Mouse (Mus musculus) frontal cortex, postnatal 14 days (tissue): Measurements from ENCODE around the gene Gm17087.

Experiments used
- DNase-seq, 2 experiments: peaks; one replicate each; pipeline ENCODE4 v3.0.0; 2022; ENCODE audit warnings: low spot score in 2 of 2

The Gm17087 gene

DNA sequence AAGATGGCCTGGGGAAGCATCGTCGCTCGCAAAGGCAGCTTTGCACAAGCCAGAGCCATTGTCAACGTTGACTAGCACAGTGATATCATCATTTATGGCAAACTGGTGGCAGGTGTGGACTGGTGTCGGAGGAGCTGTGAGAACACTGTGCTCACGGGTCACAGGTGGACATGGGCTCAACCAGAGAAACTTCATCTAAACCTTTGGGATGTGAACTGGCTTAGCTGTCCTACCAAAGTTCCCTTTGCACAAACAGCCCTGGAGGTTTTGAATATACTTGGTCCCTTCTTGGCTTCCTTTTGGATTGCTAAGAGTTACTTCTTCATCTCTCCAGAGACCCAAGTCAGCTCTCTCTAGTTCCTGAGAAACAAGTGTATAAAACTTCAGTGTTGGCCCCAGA lies at the start of gene Gm17087:
Gm17087 (minus strand) TSS at position 101 of the 400 bp plus-strand sequence.
- no peak for DNase-seq

DNA sequence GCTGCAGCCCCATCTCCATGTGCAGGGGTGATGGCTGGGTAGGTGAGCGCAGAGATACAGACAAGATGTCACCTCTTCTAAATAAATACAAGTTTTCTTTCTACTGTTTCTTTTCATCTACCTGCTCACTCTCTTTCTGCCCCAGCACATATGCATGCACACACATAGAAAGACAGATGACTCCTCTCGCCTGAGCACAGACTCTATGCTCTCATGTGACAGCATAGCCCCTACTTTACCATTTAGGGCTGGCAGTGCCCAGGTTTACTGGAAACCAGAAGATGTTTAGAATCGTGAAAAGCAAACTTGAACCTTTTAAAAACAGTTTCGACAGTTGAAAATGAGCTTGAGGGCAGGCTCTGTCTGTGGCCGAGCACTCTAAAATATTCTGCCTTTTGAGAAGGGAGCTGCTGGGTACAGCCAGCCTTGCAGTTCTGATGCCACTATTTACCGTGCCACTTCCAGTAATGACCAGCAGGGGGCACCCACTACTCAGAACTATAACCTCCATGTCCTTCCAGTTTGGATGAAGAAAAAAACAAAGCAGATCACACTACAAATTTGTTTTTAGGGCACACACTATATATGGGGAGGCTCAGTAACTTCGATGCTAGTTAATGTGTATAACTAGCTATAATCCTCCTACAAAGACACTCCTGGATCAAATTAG lies 47.3 kb upstream of the Gm17087 start:
- DNase-seq = peak; percentile 72 to 89

DNA sequence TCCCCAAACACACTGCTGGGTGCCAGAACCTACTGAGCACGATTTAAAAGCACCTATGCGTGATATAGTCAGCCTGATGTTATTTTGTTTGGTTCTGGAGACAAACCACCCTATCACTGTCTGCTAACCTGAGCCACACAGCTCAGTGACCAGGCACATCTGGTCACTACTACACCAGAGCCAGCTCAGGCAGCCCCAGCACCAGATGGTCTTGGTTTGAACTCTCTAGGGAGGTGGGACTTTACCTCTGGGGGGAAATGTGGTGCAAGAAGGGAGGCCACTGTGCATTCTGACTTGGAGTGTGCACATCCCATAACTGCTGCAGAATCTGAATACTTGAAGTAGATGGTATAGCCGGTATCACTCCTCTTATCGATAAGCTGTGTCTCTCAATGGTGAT lies 45.2 kb upstream of the Gm17087 start:
- DNase-seq = no peak

DNA sequence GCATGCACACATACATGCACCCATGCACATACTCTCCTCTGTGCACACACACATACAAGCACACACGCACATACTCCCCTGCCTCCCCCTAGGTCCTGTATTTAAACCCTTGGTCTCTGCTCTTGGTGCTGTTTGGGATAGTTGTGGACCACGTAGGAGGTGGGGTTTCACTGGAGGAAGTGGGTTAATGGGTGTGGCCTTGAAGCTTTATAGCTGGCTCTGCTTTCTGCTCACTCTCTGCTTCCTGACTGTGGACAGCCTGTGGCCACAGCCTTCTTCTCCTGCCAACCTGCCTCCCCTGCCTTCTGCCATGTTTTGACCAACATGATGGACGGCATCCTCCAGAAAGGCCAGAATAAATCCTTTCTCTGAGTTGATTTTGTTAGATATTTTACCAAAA lies 39.9 kb upstream of the Gm17087 start:
- DNase-seq = no peak

DNA sequence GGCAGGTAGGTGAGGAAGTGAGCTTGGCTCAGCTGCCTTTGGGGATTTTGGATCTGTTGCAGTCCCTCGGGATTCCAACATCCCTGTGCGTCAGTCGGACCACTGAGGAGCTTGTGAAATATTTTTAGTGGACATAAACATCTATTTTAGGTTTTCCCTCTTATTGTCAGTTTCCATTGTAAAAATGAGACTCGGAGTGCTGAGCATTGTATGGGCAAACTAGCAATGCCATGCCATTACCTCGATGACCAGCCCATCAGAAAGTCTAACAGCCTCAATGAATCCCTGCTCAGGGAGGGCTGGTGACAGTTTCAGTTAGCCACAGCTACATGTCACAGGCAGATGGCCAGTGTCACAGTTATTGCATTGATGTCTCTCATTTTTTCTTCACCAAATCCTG lies 39.2 kb upstream of the Gm17087 start:
- DNase-seq = no peak

DNA sequence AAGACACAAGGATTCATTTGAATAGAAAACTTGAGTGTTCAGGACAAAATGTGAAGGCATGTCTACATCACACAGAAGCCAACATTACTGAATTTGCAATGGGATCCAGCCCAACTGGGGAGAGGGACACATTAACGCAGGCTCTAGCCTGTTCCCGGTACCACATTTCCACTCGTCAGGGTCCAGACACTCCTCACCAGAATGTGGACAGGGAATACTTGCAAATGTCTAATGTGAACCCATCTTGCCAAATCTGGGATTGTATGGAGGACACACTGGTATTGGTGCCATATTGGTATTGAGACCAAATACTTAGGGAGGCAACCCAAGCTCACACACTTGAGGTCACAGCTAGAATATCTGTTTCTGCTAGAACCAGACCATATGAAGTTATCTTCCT lies 36.2 kb upstream of the Gm17087 start:
- DNase-seq = no peak

DNA sequence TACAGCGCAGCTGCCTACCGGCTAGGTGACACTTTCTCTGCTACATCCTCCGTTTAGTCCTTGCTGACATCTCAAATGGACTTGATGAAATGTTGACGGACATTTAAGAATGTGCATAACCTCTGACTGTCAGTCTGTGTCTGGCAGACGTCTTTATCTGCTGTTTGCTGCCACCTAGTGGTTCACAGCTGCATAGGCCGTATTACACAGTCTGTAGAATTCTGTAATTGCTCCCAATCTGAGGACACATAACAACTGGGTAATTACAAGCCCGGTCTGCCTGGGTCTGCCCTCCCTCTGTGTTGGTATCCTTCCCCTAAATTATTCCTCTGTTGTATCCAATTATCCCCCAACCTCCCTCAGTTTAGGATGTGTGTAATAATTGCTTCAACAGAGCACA lies 31.0 kb upstream of the Gm17087 start:
- peak; percentile 49 to 70 for DNase-seq

DNA sequence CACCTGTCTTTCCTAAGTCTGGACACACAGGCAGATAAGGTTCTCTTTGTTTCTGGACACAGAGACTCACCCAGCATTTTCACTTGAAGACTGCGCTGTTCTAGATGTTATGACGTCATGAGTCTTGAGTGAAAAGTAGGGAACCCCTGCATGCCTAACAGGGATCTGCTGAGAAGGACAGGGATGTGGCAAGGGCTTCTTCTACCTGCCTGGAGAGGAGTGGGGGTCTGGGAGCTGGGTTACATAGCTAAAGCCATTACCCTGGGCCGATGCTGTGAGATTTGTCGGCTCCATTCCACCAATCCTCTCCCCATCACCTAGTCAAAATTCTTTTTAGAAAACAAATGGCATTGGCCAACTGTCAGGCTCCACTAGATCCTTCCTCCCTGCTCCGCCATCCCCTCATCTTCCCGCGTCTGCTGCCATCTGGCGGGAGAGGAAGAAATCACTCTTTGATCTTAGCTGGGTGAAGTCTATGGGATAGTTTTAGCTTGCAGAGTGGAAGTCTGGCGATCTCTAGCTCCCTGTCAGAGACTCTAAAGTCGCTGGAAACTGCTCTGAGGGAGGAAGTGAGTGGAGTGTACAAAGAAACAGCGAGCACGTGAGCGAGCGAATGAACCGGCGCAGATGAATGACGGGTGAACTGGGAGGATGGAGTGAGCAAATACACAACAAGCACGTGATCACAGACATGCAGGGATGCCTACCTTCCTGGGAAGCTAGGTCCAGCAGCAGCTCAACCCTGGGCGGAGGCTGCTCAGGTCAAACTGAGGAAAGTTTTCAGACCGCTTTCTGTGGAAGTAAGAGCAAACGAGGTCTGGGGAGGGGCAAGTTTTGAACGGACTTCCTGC lies 25.9 kb upstream of the Gm17087 start:
- peak; percentile 39 to 80 for DNase-seq

DNA sequence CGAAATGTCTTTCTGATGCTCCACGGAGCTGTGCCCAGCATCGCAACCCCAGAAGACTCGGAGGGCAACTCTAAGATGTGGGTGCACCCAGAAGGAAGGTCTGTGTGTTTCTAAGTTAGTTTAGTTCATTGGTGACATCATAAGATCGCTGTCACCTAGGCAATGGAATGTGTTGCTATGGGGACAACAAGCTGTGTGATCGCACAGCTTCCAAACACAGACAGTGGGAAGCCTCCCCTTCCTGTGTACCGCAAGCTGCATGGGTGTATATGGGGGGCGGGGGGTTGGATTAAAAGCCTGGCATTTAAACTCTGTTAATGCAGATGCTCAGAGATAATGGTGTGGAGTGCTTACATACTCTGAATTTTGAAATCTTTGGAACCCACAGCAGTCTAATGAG lies 14.8 kb upstream of the Gm17087 start:
- no peak for DNase-seq

DNA sequence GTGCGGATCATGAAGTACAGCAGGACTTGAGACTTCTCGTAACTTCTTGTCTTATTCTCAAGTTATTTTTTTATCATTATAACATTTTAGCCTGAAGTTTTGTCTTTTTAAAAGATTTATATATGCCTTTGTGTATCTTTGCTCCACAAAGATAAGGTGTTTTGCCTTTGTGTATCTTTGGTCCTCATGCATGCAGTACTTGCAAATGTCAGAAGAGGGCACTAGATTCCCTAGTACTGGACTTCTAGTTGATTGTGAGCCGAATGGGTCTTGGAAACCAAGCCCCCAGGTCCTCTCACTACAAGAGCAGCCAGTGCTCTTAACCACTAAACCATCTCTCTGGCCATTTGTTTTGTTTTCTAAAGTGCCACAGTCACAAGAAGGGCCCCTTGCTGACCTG lies 13.6 kb upstream of the Gm17087 start:
- no peak for DNase-seq

DNA sequence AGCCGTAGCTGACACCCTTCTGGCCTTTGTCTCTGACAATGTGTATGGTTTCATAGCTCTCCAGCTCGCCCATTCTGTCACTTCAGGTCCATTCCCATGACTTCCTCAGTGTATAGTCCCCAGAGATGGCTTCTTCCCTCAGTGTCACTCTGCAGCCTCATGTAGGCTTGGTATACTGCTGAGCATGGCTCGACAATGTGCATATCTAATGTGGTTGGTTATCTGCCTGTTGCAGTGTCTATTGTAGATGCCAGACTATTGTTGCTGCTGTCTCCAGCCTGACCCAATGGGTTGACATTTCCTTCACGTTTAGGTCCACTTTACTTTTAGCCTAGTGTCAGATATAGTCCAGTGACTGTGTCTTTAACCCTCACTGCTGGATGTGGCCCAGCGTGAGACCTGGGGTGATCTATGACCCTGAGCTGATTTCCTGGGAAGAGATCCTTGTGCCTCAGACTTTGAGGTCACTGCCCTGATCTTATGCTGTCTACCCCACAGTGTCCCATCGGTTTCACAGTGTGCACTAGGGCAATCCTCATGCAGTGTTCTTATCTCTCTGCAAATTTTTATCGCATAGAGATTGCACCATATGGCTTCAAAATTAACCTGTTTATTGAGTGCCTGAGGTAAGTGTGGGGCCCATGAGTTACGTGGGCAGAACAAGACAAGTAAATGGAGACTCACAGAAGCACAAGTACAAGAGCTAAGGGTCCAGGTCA lies 7.0 kb upstream of the Gm17087 start:
- DNase-seq = no peak

DNA sequence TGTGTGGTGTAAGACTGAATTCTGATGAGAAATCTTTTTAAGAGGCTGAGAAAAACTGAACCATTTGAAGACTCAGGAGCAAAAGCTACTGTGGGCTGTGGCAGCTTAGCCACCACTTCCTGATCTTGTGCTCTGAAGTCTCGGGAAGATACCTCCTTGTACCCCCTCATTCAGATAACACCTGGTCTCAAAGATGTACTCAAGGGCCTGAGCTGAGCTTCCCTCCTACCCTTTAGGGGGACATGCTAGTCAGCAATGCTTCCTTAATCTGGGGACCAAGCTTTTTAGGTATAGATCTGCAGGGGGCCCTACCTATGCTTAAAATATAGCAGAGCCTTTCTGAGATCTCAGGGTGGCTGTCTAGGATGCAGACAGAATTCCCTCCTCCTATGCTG lies 3.9 kb downstream of the Gm17087 start:
- no peak for DNase-seq

DNA sequence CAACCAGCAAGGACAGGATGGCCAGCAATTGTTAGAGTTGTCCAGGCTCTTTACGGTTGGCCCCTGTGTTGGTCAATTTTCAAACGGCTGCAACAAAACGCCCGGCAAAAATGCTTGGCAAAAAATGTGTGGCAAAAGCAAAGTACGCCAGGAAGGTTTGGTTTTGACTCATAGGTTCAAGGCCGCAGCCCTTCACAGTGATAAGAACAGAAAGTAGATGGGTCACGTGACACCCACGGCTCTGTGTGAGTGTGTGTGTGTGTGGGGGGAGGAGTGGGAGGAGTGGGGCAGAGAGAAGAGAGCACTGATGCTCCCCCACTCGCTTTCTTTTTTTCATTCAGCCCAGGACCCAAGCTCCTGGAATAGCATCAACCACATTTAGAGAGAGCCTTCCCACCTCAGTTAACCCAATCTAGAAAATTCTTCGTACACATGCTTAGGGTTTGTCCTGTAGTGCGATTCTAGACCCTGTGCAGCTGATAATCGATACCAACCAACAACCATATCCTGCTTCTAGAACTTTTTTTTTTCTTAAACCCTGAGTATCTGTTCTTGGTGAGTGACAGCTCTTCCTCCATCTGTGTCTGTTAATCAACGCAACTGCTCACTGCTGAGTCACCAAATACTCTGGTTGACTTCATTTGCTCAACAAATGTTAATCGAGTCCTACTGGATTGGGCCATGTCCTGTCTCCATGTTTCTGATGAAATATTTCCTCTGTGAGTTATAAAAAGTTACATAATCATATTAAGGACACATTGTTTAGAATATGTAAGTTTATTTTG lies 4.5 kb downstream of the Gm17087 start:
- no peak for DNase-seq

DNA sequence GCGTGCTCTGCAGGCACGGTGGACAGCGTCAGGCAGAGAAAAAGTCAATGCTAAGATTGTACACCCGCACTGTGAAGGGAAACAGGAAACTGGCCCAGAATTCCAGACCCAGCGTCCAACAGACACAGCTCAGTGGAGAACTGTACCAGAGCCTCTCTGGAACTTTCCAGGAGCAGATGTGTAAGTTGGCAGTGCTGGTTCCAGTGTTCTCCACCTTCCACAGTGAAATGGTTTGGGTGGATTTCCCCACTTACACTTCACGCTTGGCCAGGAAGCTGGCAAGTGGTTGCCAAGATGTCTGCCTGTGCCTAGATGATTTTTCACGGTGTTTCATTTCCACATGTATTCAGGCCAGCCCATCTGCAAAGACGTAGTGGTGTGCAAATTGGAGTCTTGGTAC lies 8.8 kb downstream of the Gm17087 start:
- DNase-seq = no peak

DNA sequence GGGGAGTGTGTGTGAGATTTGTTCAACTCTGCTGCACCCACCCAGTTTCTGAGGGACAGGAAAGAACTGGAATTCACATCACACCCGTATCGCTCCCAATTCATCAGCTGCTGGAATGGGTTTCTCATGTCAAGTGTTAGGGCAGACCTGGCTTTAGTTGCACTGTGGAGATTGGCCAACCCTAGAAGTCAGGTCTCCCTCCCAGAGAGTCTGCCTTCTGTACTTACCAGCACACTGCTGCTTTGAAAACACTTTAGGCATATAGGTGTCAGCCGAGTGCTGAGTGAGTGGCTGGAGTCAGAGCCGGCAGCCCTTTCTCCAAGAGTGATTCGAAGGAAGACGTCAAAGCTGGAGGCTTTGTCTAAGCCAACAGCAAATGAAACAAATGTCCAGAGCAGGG lies 10.5 kb downstream of the Gm17087 start:
- no peak for DNase-seq

DNA sequence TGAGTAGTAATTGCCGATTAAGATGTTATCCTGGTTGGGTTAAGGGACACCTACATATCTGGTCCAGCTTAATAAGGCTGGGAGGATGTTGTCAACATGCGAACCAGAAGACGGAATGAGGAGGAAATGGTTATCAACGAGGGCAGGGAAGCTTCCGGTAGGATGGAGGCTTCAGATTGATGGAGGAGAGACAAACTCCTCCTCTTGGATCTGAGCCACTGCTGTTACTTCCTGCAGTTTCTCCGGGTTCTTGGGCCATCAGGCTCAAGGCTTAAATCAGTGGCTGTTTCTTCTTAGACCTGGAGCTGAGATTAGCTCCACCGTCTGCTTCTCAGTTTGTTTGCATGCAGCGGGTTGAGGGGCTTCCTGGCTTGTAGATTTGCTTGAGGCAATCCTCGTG lies 11.0 kb downstream of the Gm17087 start:
- no peak for DNase-seq

DNA sequence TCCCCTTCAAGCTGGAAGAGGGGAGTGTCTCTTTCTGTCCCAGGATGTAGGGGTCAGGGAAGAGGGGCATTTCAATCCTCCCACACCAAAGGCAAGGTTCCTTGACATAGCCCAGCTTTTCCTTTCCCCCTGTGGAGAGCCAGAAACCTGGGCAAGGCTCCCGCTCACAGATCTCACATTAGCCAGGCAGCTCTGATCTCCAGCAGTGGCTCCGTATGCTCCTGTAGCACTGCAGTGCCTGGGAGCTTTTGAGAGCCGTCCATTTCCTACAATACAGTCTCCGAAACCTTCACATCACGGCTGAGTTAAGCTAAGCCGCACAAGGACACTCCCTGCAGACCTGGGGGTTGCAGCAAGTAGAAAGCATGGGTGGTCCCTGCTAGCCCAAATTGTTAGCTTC lies 12.5 kb downstream of the Gm17087 start:
- DNase-seq = no peak

DNA sequence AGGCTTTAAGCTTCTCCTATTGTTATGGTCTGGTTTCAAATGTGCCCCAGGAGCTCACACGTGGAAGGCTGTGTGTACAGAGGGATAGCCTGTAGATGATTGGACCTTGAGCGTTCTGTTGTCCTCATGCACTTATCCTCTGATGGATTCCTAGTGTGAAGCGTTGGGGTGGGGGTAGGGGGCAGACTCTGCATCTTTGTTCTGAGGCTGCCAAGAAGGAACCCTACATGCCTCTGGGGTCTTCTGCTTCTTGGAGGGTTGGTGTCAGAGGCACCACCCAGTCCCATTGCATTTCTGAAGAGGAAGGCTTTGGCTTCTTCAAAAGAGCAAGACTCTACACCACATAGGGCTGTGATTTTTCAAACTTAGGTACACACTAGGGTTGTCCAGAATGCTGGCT lies 13.1 kb downstream of the Gm17087 start:
- no peak for DNase-seq

DNA sequence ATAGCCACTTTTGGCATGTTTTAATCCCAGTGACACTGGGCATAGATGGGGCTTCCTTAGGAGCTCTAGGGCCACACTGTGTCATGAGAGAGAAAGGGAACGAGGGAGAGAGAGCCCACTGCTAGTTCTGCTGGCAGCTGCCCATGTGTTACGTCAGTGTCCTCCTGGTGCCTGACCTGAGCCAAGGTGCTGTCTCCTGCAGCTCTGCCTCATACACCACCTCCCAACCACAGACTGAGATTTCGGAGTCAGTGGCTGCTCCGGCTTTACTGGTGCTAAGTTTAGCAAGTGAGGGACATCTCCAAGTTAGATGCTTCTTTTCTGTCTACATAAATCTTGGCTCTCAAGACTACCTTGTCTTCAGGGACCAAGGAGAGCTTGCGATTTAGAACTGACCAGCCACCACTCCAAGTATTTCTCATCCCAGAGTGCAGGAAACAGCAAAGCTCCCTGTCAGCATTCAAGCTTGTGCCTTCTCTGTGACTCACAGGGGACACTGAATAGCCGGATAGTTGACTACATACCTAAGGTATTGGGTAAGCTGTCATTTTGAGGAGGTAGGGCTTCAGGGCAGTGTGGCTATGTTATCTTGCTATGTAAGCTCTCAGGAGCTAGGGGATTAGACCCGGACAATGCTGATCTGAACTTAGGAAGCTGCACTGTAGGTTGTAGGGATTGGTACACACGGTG lies 14.3 kb downstream of the Gm17087 start:
- no peak for DNase-seq

DNA sequence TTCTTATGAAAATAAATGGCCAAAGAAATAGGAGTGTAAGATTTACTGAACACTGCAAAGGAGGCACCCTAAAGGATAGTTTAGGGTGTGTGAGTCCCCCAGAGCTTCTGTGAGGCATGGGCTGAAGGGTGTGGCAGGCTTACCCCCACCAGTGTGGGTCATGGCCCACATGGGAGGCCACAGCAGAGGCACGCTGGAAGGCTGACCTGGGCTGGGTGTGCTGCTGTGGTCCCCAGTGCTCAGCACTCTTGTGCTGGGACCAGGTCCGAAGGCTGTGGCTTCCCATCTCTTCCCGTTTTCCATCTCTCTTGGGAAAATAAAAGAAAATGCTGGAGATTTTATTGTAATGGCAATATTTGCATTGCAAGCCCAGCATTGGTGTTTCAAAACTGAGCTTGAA lies 15.1 kb downstream of the Gm17087 start:
- DNase-seq = no peak

DNA sequence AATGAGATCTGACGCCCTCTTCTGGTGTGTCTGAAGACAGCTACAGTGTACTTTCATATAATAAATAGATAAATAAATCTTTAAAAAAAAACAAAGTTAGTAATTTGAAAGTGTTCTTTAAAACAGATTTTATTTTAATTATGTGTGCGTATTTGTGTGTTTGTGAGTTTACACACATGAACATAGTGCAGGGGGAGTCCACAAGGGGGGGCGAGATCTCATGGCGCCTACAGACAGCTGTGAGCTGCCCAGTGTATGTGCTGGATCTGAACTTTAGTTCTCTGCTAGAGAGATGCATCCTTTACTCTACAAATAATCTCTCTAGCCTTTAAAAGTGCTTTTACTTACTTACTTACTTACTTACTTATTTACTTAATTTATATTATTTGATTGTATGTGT lies 18.0 kb downstream of the Gm17087 start:
- no peak for DNase-seq
